9 mouse cellular contexts compared by ENCODE assay signal in the genomic region with DNA sequence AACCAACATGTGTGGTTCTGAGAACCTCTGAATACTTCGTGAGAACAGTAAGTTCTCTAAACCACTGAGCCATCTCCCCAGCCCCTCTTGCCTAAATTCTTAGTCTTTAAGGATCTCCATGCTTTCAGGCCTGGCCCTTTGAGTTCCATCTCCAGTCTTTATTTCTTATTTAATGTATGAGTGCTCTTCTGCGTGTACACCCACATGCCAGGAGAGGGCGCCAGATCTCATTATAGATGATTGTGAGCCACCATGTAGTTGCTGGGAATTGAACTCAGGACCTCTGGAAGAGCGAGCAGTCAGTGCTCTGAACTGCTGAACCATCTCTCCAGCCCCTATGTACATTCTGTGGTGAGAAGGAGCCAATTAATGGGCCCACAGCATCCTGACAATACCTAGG. TPM values are rescaled to one million over a fixed set of nuclear protein-coding genes. Genes with fewer than 3 reads are reported as not detected.
DNase-seq lines count a peak whose midpoint lies in the region; ATAC-seq and TF ChIP-seq lines count a peak whose summit lies in the region.
"Had no signal": no experiment of that assay in that cellular context is flagged by ENCODE, and none has a peak within 500 bp of the region (broad histone marks: within the 10 kb centered on the region; RNA-seq: fewer than 3 reads in every experiment).

No protein-coding gene starts in this region.

- TF ChIP-seq CTCF in heart, postnatal 0 days (IDR thresholded peaks at IDR 0.05; ENCODE audit: low read depth): peak; percentile 39
- TF ChIP-seq CTCF in bone marrow macrophage, adult 2 months (IDR thresholded peaks at IDR 0.05; ENCODE audit: low read depth, low read length): 0 out of 2 replicates have a peak, but pooled peaks have one; percentile 17

- no peak overlapping the region for H3K27ac ChIP-seq in heart, postnatal 0 days (ENCODE audit: low read depth)
- H3K27ac ChIP-seq in bone marrow macrophage, adult 2 months (ENCODE audit: insufficient read depth, low read depth, low read length): no peak overlapping the region
- no peak overlapping the region for H3K27ac ChIP-seq in liver, embryonic 11.5 days (ENCODE audit: low read depth, low read length)
- H3K27ac ChIP-seq in hindbrain, embryonic 16.5 days (ENCODE audit: low read depth, low read length): no peak overlapping the region
- H3K27ac ChIP-seq in hindbrain, embryonic 12.5 days: no peak overlapping the region
- H3K27ac ChIP-seq: limb, embryonic 15.5 days had no signal

- H3K36me3 ChIP-seq in heart, postnatal 0 days (replicated peaks; ENCODE audit: control insufficient read depth, insufficient read depth, low read length): peaks cover 11% of the 10 kb centered on the region; the same call in 1 of the 2 replicates
- peaks cover 3% of the 10 kb centered on the region for H3K36me3 ChIP-seq in liver, embryonic 11.5 days (ENCODE audit: control insufficient read depth, insufficient read depth, low read length)
- H3K36me3 ChIP-seq in hindbrain, embryonic 16.5 days (ENCODE audit: control insufficient read depth, insufficient read depth, low read length): peaks cover 5% of the 10 kb centered on the region; the same call in 1 of the 2 replicates
- H3K36me3 ChIP-seq in hindbrain, embryonic 12.5 days: peaks cover 25% of the 10 kb centered on the region

- 65% methylated on average over 4 of the region's 4 CpGs for WGBS in heart, postnatal 0 days
- WGBS in liver, embryonic 11.5 days: 46% methylated on average over 4 of the region's 4 CpGs
- WGBS in hindbrain, embryonic 16.5 days: 54% methylated on average over 4 of the region's 4 CpGs
- WGBS in hindbrain, embryonic 12.5 days: 59% methylated on average over 4 of the region's 4 CpGs

- H3K27me3 ChIP-seq in heart, postnatal 0 days (ENCODE audit: control insufficient read depth, insufficient read depth, low read length): no peaks in the 10 kb centered on the region
- no peaks in the 10 kb centered on the region for H3K27me3 ChIP-seq in liver, embryonic 11.5 days (replicated peaks; ENCODE audit: control insufficient read depth, insufficient read depth, low read length)
- no peaks in the 10 kb centered on the region for H3K27me3 ChIP-seq in hindbrain, embryonic 16.5 days (replicated peaks; ENCODE audit: control insufficient read depth, insufficient read depth, low read length)
- H3K27me3 ChIP-seq in hindbrain, embryonic 12.5 days: peaks cover 4% of the 10 kb centered on the region; the same call in 1 of the 2 replicates
- H3K27me3 ChIP-seq: limb, embryonic 15.5 days had no signal

- no peak overlapping the region for H3K4me3 ChIP-seq in heart, postnatal 0 days (ENCODE audit: low read depth, low read length)
- H3K4me3 ChIP-seq in bone marrow macrophage, adult 2 months (ENCODE audit: insufficient read depth, low read length): no peak overlapping the region
- no peak overlapping the region for H3K4me3 ChIP-seq in liver, embryonic 11.5 days (ENCODE audit: low read depth, low read length)
- H3K4me3 ChIP-seq in hindbrain, embryonic 16.5 days (ENCODE audit: low read length): no peak overlapping the region
- no peak overlapping the region for H3K4me3 ChIP-seq in hindbrain, embryonic 12.5 days

- peaks cover 14% of the 10 kb centered on the region for H3K4me1 ChIP-seq in heart, postnatal 0 days (ENCODE audit: control insufficient read depth, insufficient read depth)
- peaks cover 33% of the 10 kb centered on the region for H3K4me1 ChIP-seq in bone marrow macrophage, adult 2 months (ENCODE audit: control insufficient read depth, insufficient read depth, low read length)
- peaks cover 14% of the 10 kb centered on the region for H3K4me1 ChIP-seq in liver, embryonic 11.5 days (replicated peaks; ENCODE audit: control insufficient read depth, insufficient read depth, low read length)
- peaks cover 20% of the 10 kb centered on the region for H3K4me1 ChIP-seq in hindbrain, embryonic 16.5 days (ENCODE audit: control insufficient read depth, insufficient read depth, low read depth, low read length)
- H3K4me1 ChIP-seq in hindbrain, embryonic 12.5 days: peaks cover 21% of the 10 kb centered on the region

- DNase-seq in heart, postnatal 0 days (ENCODE audit: low spot score): no peak
- DNase-seq in heart, adult 9 months (ENCODE audit: low spot score in 2 of 2): no peak
- no peak for DNase-seq in liver, embryonic 11.5 days (ENCODE audit: low spot score)
- no peak for DNase-seq in right cerebral cortex, adult 2 months (ENCODE audit: low spot score in 2 of 2)

- no peak for TF ChIP-seq POLR2A in bone marrow macrophage, adult 2 months (IDR thresholded peaks at IDR 0.05; ENCODE audit: borderline replicate concordance, low read depth, low read length)

- no peak overlapping the region for H3K4me2 ChIP-seq in heart, postnatal 0 days (ENCODE audit: low read depth, low read length)
- peak overlapping the region; percentile 100 for H3K4me2 ChIP-seq in liver, embryonic 11.5 days
- H3K4me2 ChIP-seq in hindbrain, embryonic 16.5 days (ENCODE audit: low read length): no peak overlapping the region
- H3K4me2 ChIP-seq in hindbrain, embryonic 12.5 days (replicated peaks): no peak overlapping the region

- ATAC-seq in heart, postnatal 0 days (ENCODE audit: insufficient read depth, low read depth): no peak
- peak; percentile 42 for ATAC-seq in CD4-positive, CD25-positive, alpha-beta regulatory T cell, adult 4 months
- ATAC-seq in liver, embryonic 11.5 days (replicated peaks; ENCODE audit: low FRiP score): no peak
- no peak for ATAC-seq in hindbrain, embryonic 16.5 days
- no peak for ATAC-seq in hindbrain, embryonic 12.5 days (ENCODE audit: low FRiP score)

- H3K9me3 ChIP-seq in heart, postnatal 0 days (replicated peaks; ENCODE audit: control insufficient read depth, low read length): no peaks in the 10 kb centered on the region
- no peaks in the 10 kb centered on the region for H3K9me3 ChIP-seq in liver, embryonic 11.5 days (ENCODE audit: control insufficient read depth, low read length)
- no peaks in the 10 kb centered on the region for H3K9me3 ChIP-seq in hindbrain, embryonic 16.5 days (ENCODE audit: control insufficient read depth, low read length)
- no peaks in the 10 kb centered on the region for H3K9me3 ChIP-seq in hindbrain, embryonic 12.5 days (replicated peaks)
- H3K9me3 ChIP-seq: limb, embryonic 15.5 days had no signal

- TF ChIP-seq EP300 in heart, postnatal 0 days (IDR thresholded peaks at IDR 0.05; ENCODE audit: low read depth): no peak

- no peak overlapping the region for H3K9ac ChIP-seq in heart, postnatal 0 days (replicated peaks; ENCODE audit: low read depth, low read length)
- H3K9ac ChIP-seq in liver, embryonic 11.5 days (ENCODE audit: low read depth, low read length): no peak overlapping the region
- H3K9ac ChIP-seq in hindbrain, embryonic 16.5 days (ENCODE audit: low read depth, low read length): no peak overlapping the region
- no peak overlapping the region for H3K9ac ChIP-seq in hindbrain, embryonic 12.5 days

RNA-seq across cellular contexts. Expression of gene Akr7a5, which starts 2.1 kb away (rescaled TPM):
- 62.5 and 67.1 TPM in 2 replicates for total RNA-seq in heart, postnatal 0 days (2014; rRNA removed; ENCODE audit: low replicate concordance)
- polyA plus RNA-seq in heart, postnatal 0 days (2015; fragmentation: Nextera tagmentation; extraction: Ambion mirVana): 65.3 and 66.4 TPM in 2 replicates
- 1 to 10 TPM; 9.1 TPM for polyA plus RNA-seq in CD4-positive, CD25-positive, alpha-beta regulatory T cell, adult 4 months (2017; shearing (Covaris generic))
- polyA plus RNA-seq in bone marrow macrophage, adult 2 months (2012; ENCODE audit: insufficient read depth, insufficient read length, missing spikeins): 17.5 and 19.3 TPM in 2 replicates
- polyA plus RNA-seq in liver, embryonic 11.5 days (2014; fragmentation: Nextera tagmentation; extraction: Ambion mirVana): 68.4 and 72.7 TPM in 2 replicates
- polyA plus RNA-seq in hindbrain, embryonic 16.5 days (2015; fragmentation: Nextera tagmentation; extraction: Ambion mirVana): 64.7 and 65.5 TPM in 2 replicates
- polyA plus RNA-seq in hindbrain, embryonic 12.5 days (2016; fragmentation: Nextera tagmentation; extraction: Ambion mirVana): 70.0 and 76.2 TPM in 2 replicates

RNA-seq across cellular contexts. Expression of gene Pqlc2, which starts 2.1 kb away (rescaled TPM):
- 6.8 and 20.6 TPM in 2 replicates for total RNA-seq in heart, postnatal 0 days (2014; rRNA removed; ENCODE audit: low replicate concordance)
- polyA plus RNA-seq in heart, postnatal 0 days (2015; fragmentation: Nextera tagmentation; extraction: Ambion mirVana): 7.7 and 8.3 TPM in 2 replicates
- polyA plus RNA-seq in CD4-positive, CD25-positive, alpha-beta regulatory T cell, adult 4 months (2017; shearing (Covaris generic)): 10 to 100 TPM; 10.4 to 10.8 TPM
- polyA plus RNA-seq in bone marrow macrophage, adult 2 months (2012; ENCODE audit: insufficient read depth, insufficient read length, missing spikeins): 22.5 and 26.7 TPM in 2 replicates
- polyA plus RNA-seq in liver, embryonic 11.5 days (2014; fragmentation: Nextera tagmentation; extraction: Ambion mirVana): 13.8 and 15.5 TPM in 2 replicates
- polyA plus RNA-seq in hindbrain, embryonic 16.5 days (2015; fragmentation: Nextera tagmentation; extraction: Ambion mirVana): 14.0 and 15.5 TPM in 2 replicates
- polyA plus RNA-seq in hindbrain, embryonic 12.5 days (2016; fragmentation: Nextera tagmentation; extraction: Ambion mirVana): 14.4 and 14.8 TPM in 2 replicates

RNA-seq across cellular contexts. Expression of gene Mrto4, which starts 39.7 kb away (rescaled TPM):
- total RNA-seq in heart, postnatal 0 days (2014; rRNA removed; ENCODE audit: low replicate concordance): 31.3 and 43.4 TPM in 2 replicates
- polyA plus RNA-seq in heart, postnatal 0 days (2015; fragmentation: Nextera tagmentation; extraction: Ambion mirVana): 41.5 and 45.1 TPM in 2 replicates
- polyA plus RNA-seq in CD4-positive, CD25-positive, alpha-beta regulatory T cell, adult 4 months (2017; shearing (Covaris generic)): 10 to 100 TPM; 49.4 to 61.5 TPM
- 18.8 and 22.5 TPM in 2 replicates for polyA plus RNA-seq in bone marrow macrophage, adult 2 months (2012; ENCODE audit: insufficient read depth, insufficient read length, missing spikeins)
- 241 and 259 TPM in 2 replicates for polyA plus RNA-seq in liver, embryonic 11.5 days (2014; fragmentation: Nextera tagmentation; extraction: Ambion mirVana)
- polyA plus RNA-seq in hindbrain, embryonic 16.5 days (2015; fragmentation: Nextera tagmentation; extraction: Ambion mirVana): 82.7 and 84.5 TPM in 2 replicates
- 89.2 and 91.4 TPM in 2 replicates for polyA plus RNA-seq in hindbrain, embryonic 12.5 days (2016; fragmentation: Nextera tagmentation; extraction: Ambion mirVana)

RNA-seq across cellular contexts. Expression of gene Emc1, which starts 39.8 kb away (rescaled TPM):
- total RNA-seq in heart, postnatal 0 days (2014; rRNA removed; ENCODE audit: low replicate concordance): 41.5 and 48.4 TPM in 2 replicates
- 24.0 and 25.3 TPM in 2 replicates for polyA plus RNA-seq in heart, postnatal 0 days (2015; fragmentation: Nextera tagmentation; extraction: Ambion mirVana)
- polyA plus RNA-seq in CD4-positive, CD25-positive, alpha-beta regulatory T cell, adult 4 months (2017; shearing (Covaris generic)): 10 to 100 TPM; 25.0 to 39.0 TPM
- polyA plus RNA-seq in bone marrow macrophage, adult 2 months (2012; ENCODE audit: insufficient read depth, insufficient read length, missing spikeins): 28.6 and 29.8 TPM in 2 replicates
- 32.9 and 34.0 TPM in 2 replicates for polyA plus RNA-seq in liver, embryonic 11.5 days (2014; fragmentation: Nextera tagmentation; extraction: Ambion mirVana)
- 45.3 and 49.1 TPM in 2 replicates for polyA plus RNA-seq in hindbrain, embryonic 16.5 days (2015; fragmentation: Nextera tagmentation; extraction: Ambion mirVana)
- 42.5 and 43.6 TPM in 2 replicates for polyA plus RNA-seq in hindbrain, embryonic 12.5 days (2016; fragmentation: Nextera tagmentation; extraction: Ambion mirVana)

RNA-seq across cellular contexts. Expression of gene Ubr4, which starts 39.8 kb away (rescaled TPM):
- 80.6 and 120 TPM in 2 replicates for total RNA-seq in heart, postnatal 0 days (2014; rRNA removed; ENCODE audit: low replicate concordance)
- polyA plus RNA-seq in heart, postnatal 0 days (2015; fragmentation: Nextera tagmentation; extraction: Ambion mirVana): 34.5 and 41.0 TPM in 2 replicates
- polyA plus RNA-seq in CD4-positive, CD25-positive, alpha-beta regulatory T cell, adult 4 months (2017; shearing (Covaris generic)): 10 to 100 TPM; 53.5 to 64.8 TPM
- polyA plus RNA-seq in bone marrow macrophage, adult 2 months (2012; ENCODE audit: insufficient read depth, insufficient read length, missing spikeins): 60.1 and 84.1 TPM in 2 replicates
- polyA plus RNA-seq in liver, embryonic 11.5 days (2014; fragmentation: Nextera tagmentation; extraction: Ambion mirVana): 79.0 and 86.9 TPM in 2 replicates
- 82.1 and 84.6 TPM in 2 replicates for polyA plus RNA-seq in hindbrain, embryonic 16.5 days (2015; fragmentation: Nextera tagmentation; extraction: Ambion mirVana)
- polyA plus RNA-seq in hindbrain, embryonic 12.5 days (2016; fragmentation: Nextera tagmentation; extraction: Ambion mirVana): 79.7 and 80.1 TPM in 2 replicates
